Mouse (Mus musculus) embryo, embryonic 10 days (tissue): ENCODE measurements at regions not wholly inside any gene's neighbourhood (a gene's known extent, or its start where the extent isn't known, plus 50 kb on each side); places are given as distances from the start of the nearest gene placed in this dataset.

Source experiments
- DNase-seq: peaks from one replicate; pipeline ENCODE4 v3.0.0-alpha.2; 2015; ENCODE audit warnings: low spot score

DNA sequence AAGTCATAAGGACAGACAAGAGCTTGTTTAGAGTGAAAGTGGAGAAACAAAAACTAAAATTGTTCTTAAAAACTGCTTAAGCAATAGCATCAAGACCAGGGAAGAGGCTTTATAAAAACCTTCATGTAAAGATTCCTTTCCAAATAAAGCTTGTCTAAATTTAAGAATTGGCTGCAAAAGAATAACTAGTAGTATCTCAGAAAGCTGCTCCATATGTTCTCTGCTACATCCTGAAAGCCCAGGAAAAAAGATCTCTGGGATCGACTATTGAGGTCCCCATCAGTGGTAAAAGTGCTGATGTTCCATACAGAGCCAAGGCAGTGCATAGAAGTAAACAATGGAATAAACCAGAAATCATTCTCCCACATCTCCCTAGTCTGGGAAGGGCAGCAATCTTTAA, 281.2 kb upstream of the Cypt12 start:
- DNase-seq: no peak

DNA sequence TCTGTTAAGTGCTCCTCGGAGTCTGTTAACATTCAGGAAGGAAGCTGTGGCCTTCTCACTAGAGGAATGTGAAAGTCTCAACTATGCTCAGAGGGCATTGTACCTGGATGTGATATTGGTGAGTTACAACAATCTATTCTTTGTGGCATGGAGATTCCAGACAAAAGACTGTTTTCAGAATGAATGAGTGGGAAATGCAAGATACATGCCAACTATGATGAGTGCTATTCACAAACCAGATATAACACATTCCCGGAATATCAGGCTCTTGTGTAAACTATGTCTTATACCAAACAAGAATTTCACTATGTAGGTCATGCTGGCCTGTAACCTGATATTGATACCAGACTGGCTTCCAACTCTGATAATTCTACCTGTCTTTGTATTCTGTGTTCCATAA, 279.4 kb upstream of the Cypt12 start:
- DNase-seq: no peak
